Mouse (Mus musculus) monocyte, adult 5-6 weeks (primary cell): ENCODE results near the gene Cd46. TPM values are rescaled to one million over a fixed set of nuclear protein-coding genes. Genes with fewer than 3 reads are reported as not detected.

Source experiments
- ATAC-seq: fragments of 153-309, 156-312 bp; replicated peaks from 2 replicates; pipeline ENCODE4 v1.8.0; 2017; ENCODE audit warnings: mild to moderate bottlenecking; ENCODE audit not compliant: low TSS enrichment, insufficient number of reproducible peaks, severe bottlenecking, poor library complexity, low FRiP score
- total RNA-seq: library from RNA; stranded (forward); fragments of 200-1000, 200-491, 200-594 nt; gene quantifications from 3 replicates; pipeline ENCODE4 v1.2.3, GENCODE M21; 2017

Gene Cd46
- total RNA-seq, 1 experiment from 2014 or later: 1.9 TPM

DNA sequence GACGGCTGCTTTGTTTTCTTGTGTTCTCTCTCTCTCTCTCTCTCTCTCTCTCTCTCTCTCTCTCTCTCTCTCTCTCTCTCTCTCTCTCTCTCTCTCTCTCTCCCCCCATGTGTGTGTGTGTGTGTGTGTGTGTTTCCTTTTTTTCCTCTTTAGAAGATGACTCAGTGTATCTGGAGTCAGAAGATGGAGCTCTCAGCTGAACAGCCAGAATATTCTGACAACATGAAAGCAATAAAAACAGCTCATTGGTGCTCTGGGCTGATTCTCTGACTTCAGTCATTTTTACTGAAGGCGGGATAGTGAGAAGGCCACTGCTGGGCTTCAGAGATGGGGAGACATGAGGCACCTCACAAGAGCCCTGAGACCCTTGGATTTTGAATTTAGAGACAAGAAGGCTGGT, 70.2 kb downstream of the Cd46 start:
- no peak for ATAC-seq

- ATAC-seq: no peak
Observed at GRCm38 (mm10) chr1:195019062-195019600, 72.9 kb downstream of the Cd46 start.

DNA sequence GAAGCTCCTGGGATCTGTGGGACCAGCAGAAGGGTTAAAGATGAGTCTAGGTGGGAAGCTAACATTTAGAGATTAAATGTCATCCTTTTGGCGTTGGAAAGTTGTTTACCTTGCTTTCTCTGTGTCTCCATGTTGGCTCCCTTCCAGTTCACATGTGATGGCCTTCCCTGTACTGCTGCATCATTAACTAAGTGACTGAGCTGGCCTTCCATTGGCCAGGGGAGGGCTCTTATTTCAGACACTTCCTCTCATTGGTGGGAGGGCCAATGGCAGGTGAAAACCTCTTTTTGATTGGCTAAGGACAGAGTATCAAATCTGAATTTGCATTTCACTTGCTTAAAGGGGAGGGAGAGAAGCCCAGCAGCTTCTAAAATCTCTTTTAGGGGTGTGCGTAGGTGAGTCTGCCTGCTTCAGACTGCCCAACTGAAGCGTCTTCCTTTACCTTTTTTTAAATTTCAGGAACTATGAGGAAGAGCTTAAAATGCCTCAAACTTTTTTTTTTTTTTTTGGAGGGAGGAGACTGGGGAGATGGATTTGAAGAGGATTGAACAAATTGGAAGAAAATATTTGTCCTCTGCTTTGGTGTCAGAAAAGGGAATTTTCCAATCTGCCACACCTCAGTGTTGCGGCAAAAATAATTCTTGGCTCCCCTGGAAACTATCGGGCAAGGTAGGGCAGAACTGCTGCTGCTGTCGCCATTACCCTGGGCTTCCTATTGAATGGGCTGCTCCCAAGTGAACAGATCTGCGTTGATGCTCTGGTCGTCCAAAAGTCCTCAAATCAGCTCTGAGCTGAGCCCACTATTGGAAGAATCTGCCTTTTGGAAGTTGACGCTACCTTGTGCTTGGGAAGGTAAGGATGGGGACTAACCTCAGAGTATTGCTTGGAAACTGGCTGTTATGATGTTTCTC, 73.7 kb downstream of the Cd46 start:
- ATAC-seq: no peak

DNA sequence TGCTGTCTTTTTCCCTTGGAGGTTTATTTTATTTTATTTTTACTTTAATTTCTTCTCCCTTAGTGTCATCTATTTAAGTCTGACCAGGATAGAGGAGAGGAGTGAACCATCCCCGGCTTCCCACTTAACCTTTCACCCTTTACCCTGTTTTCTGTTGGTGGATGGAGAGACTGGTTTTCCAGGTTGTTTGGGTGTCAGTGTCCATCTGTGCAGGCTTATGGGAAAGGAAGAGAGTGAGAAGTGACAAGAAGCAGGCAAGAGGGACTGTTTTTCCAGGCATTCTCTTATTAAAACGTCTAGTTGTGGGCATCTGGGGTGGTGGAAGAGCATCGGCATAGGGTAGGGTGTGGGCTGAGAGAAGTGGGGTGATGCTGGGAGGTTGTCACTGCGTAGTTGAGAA, 74.4 kb downstream of the Cd46 start:
- ATAC-seq: no peak

- ATAC-seq: no peak
Observed at GRCm38 (mm10) chr1:195016811-195017501, 75.1 kb downstream of the Cd46 start.

DNA sequence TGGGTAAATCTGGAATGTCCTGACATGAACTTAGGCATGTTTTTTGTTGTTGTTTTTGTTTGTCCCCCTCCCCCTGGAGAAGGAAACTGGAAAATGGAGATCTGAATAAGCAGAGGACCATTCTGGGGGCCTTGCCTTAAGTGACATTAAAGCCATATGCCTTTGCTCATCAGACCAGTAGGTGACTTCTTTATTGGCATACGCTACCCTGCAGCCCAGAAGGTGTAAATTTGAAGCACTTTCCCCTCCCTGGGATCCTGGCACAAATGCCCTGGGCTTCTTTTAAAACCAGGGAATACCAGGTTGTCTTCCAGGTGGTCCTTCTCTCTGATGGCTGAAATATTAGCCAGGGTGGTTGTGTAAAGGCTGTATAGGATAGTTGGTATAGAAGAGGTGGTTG, 76.8 kb downstream of the Cd46 start:
- ATAC-seq: no peak

DNA sequence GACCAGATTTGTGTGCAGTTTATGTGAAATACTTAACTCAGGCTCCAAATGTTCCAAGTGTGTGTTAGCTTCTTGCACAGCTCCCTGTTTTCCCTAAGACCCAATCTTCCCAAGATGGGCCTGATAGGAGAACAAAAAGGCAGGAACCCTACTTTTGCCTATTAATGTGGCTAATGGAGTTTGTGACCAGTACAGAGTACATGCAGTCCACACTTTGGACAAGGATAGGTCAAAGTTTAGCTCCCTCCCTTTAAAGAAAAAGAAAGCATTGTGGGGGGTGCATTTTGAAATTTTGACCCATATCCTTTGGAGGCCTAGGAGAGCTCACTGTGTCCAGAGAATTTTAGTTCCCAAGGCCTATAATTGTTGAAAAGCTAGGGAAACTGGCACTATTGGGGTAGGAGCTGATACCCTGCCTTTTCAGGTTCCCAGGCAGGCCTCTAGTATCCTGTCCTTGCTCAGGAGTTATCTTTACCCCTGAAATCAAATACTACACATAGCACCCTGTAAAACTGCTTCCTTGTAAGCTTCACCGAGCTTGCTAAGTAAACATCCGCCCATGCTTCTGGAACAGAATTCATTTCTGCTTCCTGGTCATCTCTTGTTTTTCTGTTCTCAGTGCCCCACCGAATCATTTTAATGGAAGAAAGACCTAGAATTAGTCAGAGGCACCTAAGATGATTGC, 77.7 kb downstream of the Cd46 start:
- no peak for ATAC-seq

GRCm38 (mm10) chr1:195012531-195012930, 79.5 kb downstream of the Cd46 start:
- no peak for ATAC-seq

- no peak for ATAC-seq
Observed at GRCm38 (mm10) chr1:195006267-195006666, 85.8 kb downstream of the Cd46 start.

DNA sequence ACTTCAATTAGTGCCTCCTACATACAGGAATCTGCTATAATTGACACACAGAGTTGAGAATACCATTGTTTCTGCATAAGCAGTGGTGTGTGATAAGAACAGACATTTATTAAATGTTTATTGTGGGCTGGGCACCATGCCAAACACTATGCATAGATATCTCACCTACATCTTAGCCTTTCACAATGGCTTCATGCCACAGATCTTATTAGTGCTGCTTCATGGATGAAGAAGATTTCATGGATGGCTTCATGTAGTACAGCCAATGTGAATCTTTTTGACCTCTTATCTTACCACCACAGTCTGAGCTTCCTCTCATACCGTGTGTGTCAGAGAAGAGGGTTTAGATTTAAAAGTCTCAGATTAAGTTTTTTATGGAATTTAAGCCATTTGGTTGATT, 87.9 kb downstream of the Cd46 start:
- ATAC-seq: no peak

DNA sequence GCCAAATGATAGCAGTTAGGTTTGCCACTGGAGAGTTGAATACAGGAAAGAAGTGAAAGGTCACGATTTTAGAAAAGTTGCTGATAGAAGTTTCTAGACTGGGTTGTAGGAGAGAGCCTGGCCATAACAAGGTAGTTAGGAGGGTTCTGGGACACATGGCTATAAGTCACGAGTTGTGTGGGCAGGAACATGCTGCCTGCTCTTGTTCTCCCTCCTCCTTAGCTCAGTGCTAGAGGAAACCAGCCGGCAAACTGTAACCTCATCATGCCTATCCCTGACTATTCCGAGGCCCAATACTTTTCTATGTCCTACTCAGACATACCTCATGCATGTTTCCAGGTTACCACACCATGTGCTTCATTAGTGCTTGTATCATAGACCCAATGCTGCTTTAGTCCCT, 88.7 kb downstream of the Cd46 start:
- ATAC-seq: no peak

DNA sequence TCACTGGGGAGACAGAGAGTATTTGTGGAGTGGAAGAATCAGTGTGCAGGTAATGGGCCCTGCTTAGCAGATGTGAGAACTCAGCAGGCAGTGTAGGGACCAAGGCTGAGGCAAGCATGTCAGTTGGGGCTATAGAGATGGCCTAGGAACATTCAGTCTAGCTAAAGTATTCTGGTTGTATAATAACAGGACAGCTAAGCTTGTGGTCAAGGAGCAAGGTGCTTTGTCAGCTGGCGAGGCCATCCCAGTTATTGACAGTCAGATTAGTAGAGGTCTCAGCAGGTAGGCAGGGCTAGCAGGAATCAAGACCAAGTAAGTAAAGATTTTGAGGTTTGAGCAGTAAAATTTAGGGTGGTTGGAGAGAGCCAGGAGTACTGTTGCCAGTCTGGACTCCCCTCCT, 93.7 kb downstream of the Cd46 start:
- ATAC-seq: no peak

DNA sequence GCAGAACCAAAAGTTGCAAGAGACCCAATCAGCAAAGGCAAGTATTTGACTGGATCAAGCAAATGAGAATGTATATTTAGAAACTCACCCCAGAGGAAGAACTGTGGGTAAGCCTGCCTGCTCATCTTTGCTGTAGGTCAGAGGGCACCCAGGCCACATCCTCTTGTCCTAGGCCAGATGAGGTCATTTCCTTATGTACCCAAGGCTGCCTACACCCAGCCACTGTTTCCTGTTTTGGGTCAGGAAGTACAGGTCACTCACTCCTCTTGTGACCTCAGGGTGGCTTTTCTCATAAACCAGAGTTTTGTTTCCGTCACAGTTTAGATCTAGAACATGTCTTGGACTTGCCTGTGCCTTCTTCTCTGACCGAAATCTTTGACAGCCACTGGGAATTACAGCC, 96.9 kb downstream of the Cd46 start:
- peak; percentile 99 for ATAC-seq

DNA sequence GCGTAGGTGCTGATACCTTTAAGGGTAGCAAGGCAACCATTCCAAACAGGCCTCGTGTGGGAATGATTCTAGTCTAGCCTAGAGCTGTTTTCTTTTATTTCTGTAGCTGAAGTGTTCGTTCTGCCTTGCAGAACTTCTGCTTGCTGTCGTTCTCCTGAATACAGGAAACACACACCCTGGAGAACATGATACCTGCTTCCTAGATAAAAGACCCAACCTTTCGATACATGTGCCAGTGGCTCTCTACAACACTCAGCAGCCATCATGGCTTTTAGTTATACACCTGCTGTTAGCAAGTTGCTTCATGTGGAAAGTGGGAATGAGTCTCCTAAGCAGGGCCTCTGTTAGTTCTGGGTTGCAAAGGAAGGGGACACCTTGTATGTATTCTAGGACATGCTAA, 97.8 kb downstream of the Cd46 start:
- no peak for ATAC-seq

- ATAC-seq: no peak
Observed at GRCm38 (mm10) chr1:194993409-194993988, 98.5 kb downstream of the Cd46 start.

DNA sequence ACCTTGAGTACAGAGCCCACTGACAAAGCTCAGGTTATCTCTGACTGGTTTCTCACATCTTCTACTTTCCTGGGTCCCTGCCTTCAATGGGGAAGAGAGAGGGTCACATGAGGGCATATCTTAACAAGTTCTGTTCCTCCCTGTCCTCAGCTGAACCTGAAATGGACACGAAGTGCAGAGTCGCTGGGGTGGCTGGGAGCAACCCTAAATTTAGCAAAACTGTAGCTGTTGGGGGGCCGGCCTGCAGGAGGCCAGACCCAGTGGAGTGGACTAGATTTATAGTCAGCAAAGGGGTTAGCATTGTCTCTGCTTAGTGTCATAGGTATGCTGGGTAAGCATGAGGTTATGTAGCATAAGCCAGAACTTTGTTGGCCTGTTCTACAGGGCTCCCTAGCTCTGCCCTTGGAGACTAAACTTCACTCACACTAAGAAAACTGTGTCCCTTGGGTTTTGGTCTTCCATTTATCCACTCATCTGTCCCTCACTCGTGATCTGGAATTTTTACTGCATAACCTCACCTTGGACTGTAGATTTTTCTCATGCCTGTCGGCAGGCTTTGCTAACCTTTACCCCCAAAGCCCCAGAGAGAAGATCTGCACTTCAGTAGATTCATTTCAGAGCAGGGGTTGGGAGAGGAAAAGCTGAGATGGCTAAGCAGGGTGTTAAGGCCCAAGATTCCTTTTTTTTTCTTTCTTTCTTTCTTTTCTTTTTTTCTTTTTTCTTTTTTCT, 99.3 kb downstream of the Cd46 start:
- ATAC-seq: no peak

- ATAC-seq: no peak
Observed at GRCm38 (mm10) chr1:194991654-194992053, 100.4 kb downstream of the Cd46 start.

- no peak for ATAC-seq
Observed at GRCm38 (mm10) chr1:194990976-194991375, 101.1 kb downstream of the Cd46 start.
